Mouse (Mus musculus): Measurements from ENCODE around the gene Cd180.

DNA sequence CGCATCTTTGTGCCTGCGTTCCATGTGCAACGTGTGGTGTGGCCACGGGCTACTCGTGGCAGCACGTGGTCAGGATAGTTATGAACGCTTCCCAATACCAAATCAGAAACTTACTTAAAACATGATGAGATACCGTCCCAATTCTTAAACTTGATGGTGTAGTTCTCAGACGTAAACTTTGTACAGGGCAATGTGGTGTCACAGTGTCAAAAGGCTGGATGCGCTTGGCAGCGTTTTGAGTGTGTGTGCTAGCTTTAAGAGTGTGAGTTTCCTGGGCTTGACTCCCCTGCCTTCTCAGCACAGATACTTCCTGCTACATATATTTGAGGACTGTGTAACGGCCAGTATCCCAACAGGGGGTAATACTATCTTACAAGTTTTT lies 27.1 kb upstream of the Cd180 start:
- TF ChIP-seq POLR2A (IDR thresholded peaks at IDR 0.05; ENCODE audit: low read depth, low read length): no peak
- TF ChIP-seq CTCF (IDR thresholded peaks at IDR 0.05; ENCODE audit: extremely low read depth, insufficient read depth, insufficient read length, insufficient replicate concordance): no peak

Data from spleen, adult 2 months (tissue).